Comparison of ENCODE assay signal across 9 mouse cellular contexts in genomic region chr5:146993509-146993908, GRCm38 (mm10). TPM values are rescaled to one million over a fixed set of nuclear protein-coding genes. Genes with fewer than 3 reads are reported as not detected.
DNase-seq lines count a peak whose midpoint lies in the region; ATAC-seq and TF ChIP-seq lines count a peak whose summit lies in the region.
"Had no signal": no experiment of that assay in that cellular context is flagged by ENCODE, and none has a peak within 500 bp of the region (broad histone marks: within the 10 kb centered on the region; RNA-seq: fewer than 3 reads in every experiment).

No protein-coding gene starts in this region.

- peak; percentile 47 for DNase-seq in lung, postnatal 10 days
- DNase-seq in lung, postnatal 0 days (ENCODE audit: low spot score): no peak
- peak; percentile 78 to 89 for DNase-seq in adrenal gland, adult (ENCODE audit: inconsistent age in 2 of 2, low spot score in 1 of 2)
- peak; percentile 48 to 49 for DNase-seq in gastrocnemius, adult 8-10 months (ENCODE audit: low spot score in 2 of 2)
- no peak for DNase-seq in urinary bladder, postnatal 25 days (ENCODE audit: low spot score)
- no peak for DNase-seq in urinary bladder, adult 2 months (ENCODE audit: low spot score)
- DNase-seq in embryo, embryonic 9.5 days (ENCODE audit: extremely low spot score): no peak

- no peak for ATAC-seq in lung, postnatal 0 days
- ATAC-seq: midbrain, embryonic 16.5 days had no signal

- no peak overlapping the region for H3K27ac ChIP-seq in lung, postnatal 0 days (ENCODE audit: low read length)
- H3K27ac ChIP-seq: limb, embryonic 13.5 days had no signal

- H3K27me3 ChIP-seq in lung, postnatal 0 days (replicated peaks; ENCODE audit: insufficient read depth, low read length): no peaks in the 10 kb centered on the region
- H3K27me3 ChIP-seq: limb, embryonic 13.5 days had no signal

- H3K9ac ChIP-seq in lung, postnatal 0 days (replicated peaks; ENCODE audit: low read depth): no peak overlapping the region
- H3K9ac ChIP-seq: limb, embryonic 13.5 days had no signal

- TF ChIP-seq EP300 in lung, postnatal 0 days (IDR thresholded peaks at IDR 0.05): no peak

- no peak for TF ChIP-seq CTCF in lung, postnatal 0 days (IDR thresholded peaks at IDR 0.05)

- no peak overlapping the region for H3K4me2 ChIP-seq in lung, postnatal 0 days (replicated peaks; ENCODE audit: low read depth, low read length)
- H3K4me2 ChIP-seq: limb, embryonic 13.5 days had no signal

- no peaks in the 10 kb centered on the region for H3K9me3 ChIP-seq in lung, postnatal 0 days (ENCODE audit: low read length)
- H3K9me3 ChIP-seq: limb, embryonic 13.5 days had no signal

- no peaks in the 10 kb centered on the region for H3K36me3 ChIP-seq in lung, postnatal 0 days (ENCODE audit: insufficient read depth, low read length)
- H3K36me3 ChIP-seq: limb, embryonic 13.5 days had no signal

- 67% methylated on average over 8 of the region's 8 CpGs for WGBS in lung, postnatal 0 days

- H3K4me3 ChIP-seq in lung, postnatal 0 days (ENCODE audit: low read depth, low read length): no peak overlapping the region
- H3K4me3 ChIP-seq: limb, embryonic 13.5 days had no signal

- H3K4me1 ChIP-seq in lung, postnatal 0 days (ENCODE audit: insufficient read depth, low read depth, low read length): no peaks in the 10 kb centered on the region
- H3K4me1 ChIP-seq: limb, embryonic 13.5 days had no signal

RNA-seq across cellular contexts. Expression of gene Mtif3, which starts 29.9 kb away (rescaled TPM):
- polyA plus RNA-seq in lung, postnatal 0 days (2015; fragmentation: Nextera tagmentation; extraction: Ambion mirVana): 18.5 and 19.2 TPM in 2 replicates
- total RNA-seq in gastrocnemius, adult 8-10 months (2022): 10 to 100 TPM; 22.4 to 28.6 (median 23.5) TPM
- polyA plus RNA-seq in urinary bladder, adult 2 months (2012; rRNA removed): 20.7 and 22.0 TPM in 2 replicates

RNA-seq across cellular contexts. Expression of gene Gtf3a, which starts 45.1 kb away (rescaled TPM):
- polyA plus RNA-seq in lung, postnatal 0 days (2015; fragmentation: Nextera tagmentation; extraction: Ambion mirVana): 60.3 and 63.8 TPM in 2 replicates
- total RNA-seq in gastrocnemius, adult 8-10 months (2022): 10 to 100 TPM; 26.2 to 31.3 (median 28.5) TPM
- polyA plus RNA-seq in urinary bladder, adult 2 months (2012; rRNA removed): 55.9 and 60.5 TPM in 2 replicates

Comparison
In these comparisons a context has a peak if more than half of its experiments do, and no peak if none do; other contexts are left out.
1. DNase-seq: peak in lung, postnatal 10 days (single experiment), adrenal gland, adult (2 of 2) and gastrocnemius, adult 8-10 months (2 of 2); none in lung, postnatal 0 days (single experiment), urinary bladder, postnatal 25 days (single experiment), urinary bladder, adult 2 months (single experiment) and embryo, embryonic 9.5 days (single experiment).